Mouse (Mus musculus) erythroblast, adult 5-6 weeks (primary cell): ENCODE results near the gene Clrn1. TPM values are rescaled to one million over a fixed set of nuclear protein-coding genes. Genes with fewer than 3 reads are reported as not detected.

Source experiments
- ATAC-seq: replicated peaks from 2 replicates; pipeline ENCODE4 v1.8.0; 2016; ENCODE audit warnings: moderate number of reproducible peaks, mild to moderate bottlenecking, moderate TSS enrichment, inconsistent platforms; ENCODE audit not compliant: poor library complexity, low FRiP score, severe bottlenecking
- total RNA-seq, 2 experiments: library from RNA; stranded (forward) in 1 of 2; stranded (reverse) in 1 of 2; fragments of 150-400 nt in 1 of 2; fragments of 200-764, 138-1000 nt in 1 of 2; gene quantifications; 2 replicates each; pipeline versions ENCODE4 v1.2.3 to v1.2.4; 2015 to 2017; ENCODE audit warnings: low replicate concordance in 2 of 2

Clrn1 gene
- total RNA-seq, 2 experiments from 2014 or later: not detected

- no peak for ATAC-seq
Measured at GRCm38 (mm10) chr3:58833442-58834160, 51.5 kb downstream of the Clrn1 start.

DNA sequence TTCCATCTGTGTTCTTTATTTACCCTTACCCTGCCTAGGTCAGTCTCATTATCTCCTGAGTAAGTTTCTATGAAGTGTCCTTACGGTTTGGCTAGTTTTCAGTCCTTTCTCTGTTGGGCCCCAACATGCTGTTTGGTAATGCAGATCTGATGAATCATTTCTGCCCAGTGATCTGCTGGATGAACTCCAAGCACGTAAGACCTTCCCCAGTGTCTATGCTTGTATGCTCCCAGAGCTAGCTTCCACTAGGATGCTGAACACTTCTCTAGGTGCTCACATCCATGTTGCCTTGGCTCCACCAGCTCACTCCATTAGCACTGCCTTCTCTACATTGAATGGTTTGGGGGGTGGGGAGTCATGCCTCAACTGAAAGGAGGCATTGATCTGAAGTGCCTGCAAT is 52.3 kb downstream of the Clrn1 start:
- no peak for ATAC-seq

DNA sequence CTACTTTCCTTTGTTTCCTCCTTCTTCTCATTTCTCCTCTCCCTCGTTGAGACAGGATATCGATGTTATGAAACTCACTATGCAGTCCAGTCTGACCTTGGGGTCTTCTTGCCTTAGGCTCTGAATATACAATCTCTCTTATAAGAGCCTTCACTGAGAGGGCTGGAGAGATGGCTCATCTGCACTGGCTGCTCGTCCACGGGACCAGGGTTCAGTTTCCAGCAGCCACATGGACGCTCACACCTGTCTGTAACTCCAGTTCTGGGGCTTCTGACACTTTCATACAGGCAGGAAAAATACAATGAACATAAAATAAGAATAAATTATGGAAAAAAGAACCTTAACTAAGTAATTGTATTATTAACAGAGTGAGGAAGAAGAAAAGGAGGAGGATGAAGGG is 53.6 kb downstream of the Clrn1 start:
- ATAC-seq: no peak

- no peak for ATAC-seq
Measured at GRCm38 (mm10) chr3:58829926-58830325, 55.2 kb downstream of the Clrn1 start.

DNA sequence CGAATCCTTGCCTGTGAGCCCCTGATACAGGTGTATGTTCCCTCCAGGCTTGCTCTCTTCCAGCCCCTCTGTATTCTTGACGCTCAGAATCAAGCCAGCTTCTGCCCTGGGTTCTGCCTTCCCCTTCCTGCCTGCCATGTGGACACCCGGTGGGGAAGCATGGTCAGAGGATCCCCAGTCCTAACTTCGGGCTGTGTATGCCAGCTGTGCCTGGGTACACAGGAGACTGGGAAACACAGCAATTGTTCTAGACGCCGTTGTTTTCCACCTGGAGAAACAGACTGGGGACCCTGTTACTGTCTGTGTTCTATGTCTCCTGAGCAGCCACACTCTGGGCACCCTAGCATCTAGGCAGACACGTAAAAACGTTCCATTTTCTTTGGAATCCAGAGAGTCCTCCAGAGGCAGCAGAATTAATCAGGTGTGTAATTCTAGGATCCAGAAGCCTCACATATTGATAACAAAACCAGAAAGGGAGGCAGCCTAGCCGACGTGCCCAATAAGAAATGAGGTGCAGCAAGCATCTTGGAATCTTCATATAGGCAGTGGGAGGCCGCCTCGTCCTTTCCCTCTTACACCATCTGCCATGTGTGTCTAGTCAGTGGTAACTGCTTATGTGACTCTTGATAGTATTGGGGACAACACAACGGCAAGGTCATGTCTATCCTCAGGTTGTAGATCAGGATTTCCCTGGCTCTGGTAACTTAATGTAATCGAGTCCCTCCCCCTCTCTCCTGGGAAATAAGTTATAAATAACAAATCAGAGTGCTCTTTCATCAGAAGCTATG is 56.6 kb downstream of the Clrn1 start:
- ATAC-seq: no peak

- no peak for ATAC-seq
Measured at GRCm38 (mm10) chr3:58826266-58826665, 58.9 kb downstream of the Clrn1 start.

DNA sequence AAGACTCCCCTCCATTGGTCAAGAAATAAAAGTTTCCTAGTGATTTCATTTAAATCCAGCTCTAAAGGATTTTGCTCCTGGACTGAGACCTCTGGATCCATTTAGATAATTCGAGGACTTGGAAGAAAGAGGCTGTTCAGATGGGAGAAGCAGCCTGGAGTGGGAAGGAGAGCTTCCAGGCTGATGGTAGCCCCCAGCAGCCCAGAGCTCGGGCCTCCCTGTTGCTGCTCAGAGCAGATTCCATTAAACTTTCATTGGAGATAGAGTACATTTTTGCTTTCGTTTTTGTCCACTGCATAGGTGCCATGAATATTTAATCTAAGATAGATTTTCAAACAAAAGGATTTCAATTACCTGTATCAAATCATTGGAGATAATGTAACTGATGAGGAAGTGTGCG is 62.9 kb downstream of the Clrn1 start, which contains the start of gene Mindy4b-ps:
TSS of gene Mindy4b-ps (minus strand) at position 101 of the 400 bp plus-strand sequence.
- no peak for ATAC-seq

DNA sequence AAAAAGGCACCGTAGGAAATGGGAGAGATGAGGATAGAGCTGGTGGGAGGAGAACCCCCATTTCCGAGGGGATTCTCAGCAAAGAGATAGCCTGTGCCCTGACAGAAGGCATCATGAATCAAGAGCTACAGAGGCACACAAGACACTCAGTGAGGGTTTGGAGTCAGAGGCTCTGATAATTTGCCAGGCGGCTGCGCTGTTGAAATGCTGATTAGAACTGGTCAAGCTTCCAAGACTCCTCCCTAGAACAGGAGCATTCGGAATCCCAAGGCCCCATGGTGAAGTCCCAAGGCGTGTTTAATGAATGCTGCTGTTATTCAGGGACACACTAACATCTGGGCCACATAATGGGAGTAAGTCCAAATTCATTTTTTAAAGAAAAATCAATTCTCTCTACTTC is 67.8 kb downstream of the Clrn1 start:
- ATAC-seq: no peak

GRCm38 (mm10) chr3:58814191-58814590 is 70.9 kb downstream of the Clrn1 start:
- ATAC-seq: no peak

GRCm38 (mm10) chr3:58810353-58810752 is 74.8 kb downstream of the Clrn1 start:
- ATAC-seq: no peak

GRCm38 (mm10) chr3:58809111-58809915 is 75.8 kb downstream of the Clrn1 start:
- no peak for ATAC-seq

GRCm38 (mm10) chr3:58808636-58809035 is 76.5 kb downstream of the Clrn1 start:
- no peak for ATAC-seq

GRCm38 (mm10) chr3:58804745-58805144 is 80.4 kb downstream of the Clrn1 start:
- no peak for ATAC-seq

DNA sequence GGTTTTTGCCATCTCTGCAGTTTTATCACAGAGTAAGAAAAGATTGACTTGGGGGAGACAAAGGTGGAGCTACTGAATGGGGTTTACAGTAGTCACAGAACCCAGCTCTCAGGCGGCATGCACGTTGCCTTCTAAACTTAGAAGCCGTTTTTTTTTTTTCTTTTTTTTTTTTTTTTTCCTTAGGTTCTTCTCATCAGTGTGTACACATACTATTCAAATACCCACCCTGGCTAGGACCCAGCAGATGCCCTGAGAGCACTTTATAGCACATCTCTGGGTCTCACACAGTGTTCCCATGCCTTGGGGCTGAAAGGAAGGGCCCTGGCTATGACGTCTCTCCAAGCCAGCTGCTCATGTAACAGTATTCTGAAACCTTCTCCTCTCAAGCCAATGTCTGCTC is 86.5 kb downstream of the Clrn1 start:
- no peak for ATAC-seq

DNA sequence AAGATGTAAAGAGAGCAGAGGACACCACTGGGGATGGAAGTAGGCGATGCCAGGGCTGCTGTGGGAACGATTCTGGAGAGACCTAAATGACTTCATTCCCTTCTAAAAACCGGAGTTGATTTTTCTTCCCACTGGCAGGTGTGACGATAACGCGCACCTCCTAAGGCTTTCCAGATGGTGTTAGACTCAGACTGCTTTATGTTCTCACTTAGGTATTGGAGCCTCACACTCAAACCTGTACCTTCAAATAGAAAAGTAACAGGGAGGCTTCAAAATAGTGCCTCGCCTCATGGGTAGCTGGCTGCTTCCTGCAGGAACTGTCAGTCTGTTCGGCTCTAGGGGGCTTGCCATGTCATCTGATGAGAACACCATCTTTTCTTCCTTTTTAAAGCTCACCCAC is 86.9 kb downstream of the Clrn1 start:
- no peak for ATAC-seq

Other genes starting within 250 kb of the Clrn1 start
- gene Erich6, start 248.1 kb downstream of the Clrn1 start, total RNA-seq (2015; ENCODE audit: low replicate concordance): not detected in 2 replicates
- not detected in 2 replicates for gene Erich6, start 248.1 kb downstream of the Clrn1 start, total RNA-seq (2017; ENCODE audit: low replicate concordance)
- gene Siah2, start 192.9 kb downstream of the Clrn1 start, total RNA-seq (2015; ENCODE audit: low replicate concordance): 0.84 and 5.0 TPM in 2 replicates
- 1.5 and 2.1 TPM in 2 replicates for gene Siah2, start 192.9 kb downstream of the Clrn1 start, total RNA-seq (2017; ENCODE audit: low replicate concordance)
- gene Mindy4b-ps, start 63.0 kb downstream of the Clrn1 start, total RNA-seq (2015; ENCODE audit: low replicate concordance): not detected in 2 replicates
- 0.14 TPM in 1 of 2 replicates, not detected in the other for gene Mindy4b-ps, start 63.0 kb downstream of the Clrn1 start, total RNA-seq (2017; ENCODE audit: low replicate concordance)
- gene Med12l, start 120.5 kb upstream of the Clrn1 start, total RNA-seq (2015; ENCODE audit: low replicate concordance): 0.38 and 2.1 TPM in 2 replicates
- gene Med12l, start 120.5 kb upstream of the Clrn1 start, total RNA-seq (2017; ENCODE audit: low replicate concordance): 0.28 and 0.34 TPM in 2 replicates
- 1.3 and 1.9 TPM in 2 replicates for gene Gpr171, start 216.5 kb upstream of the Clrn1 start, total RNA-seq (2015; ENCODE audit: low replicate concordance)
- gene Gpr171, start 216.5 kb upstream of the Clrn1 start, total RNA-seq (2017; ENCODE audit: low replicate concordance): 2.2 and 4.5 TPM in 2 replicates